Mouse (Mus musculus): Measurements from ENCODE around the gene Pde10a. TPM values are rescaled to one million over a fixed set of nuclear protein-coding genes. Genes with fewer than 3 reads are reported as not detected.

Pde10a gene
- total and polyA plus RNA-seq, 2 experiments, result 0.28 to 0.56 TPM

- Histone ChIP-seq H3K27ac (replicated peaks; ENCODE audit: insufficient read depth, low read depth, low read length) (no peak overlapping the region), H3K4me3 (ENCODE audit: insufficient read depth, low read depth, low read length) (no peak overlapping the region), H3K4me1 (ENCODE audit: control insufficient read depth, insufficient read depth, low read length) (peaks cover 4% of the 10 kb centered on the region; the same call in 1 of the 2 replicates), H3K9ac (ENCODE audit: low read depth, low read length) (no peak overlapping the region), H3K36me3 (ENCODE audit: control insufficient read depth, insufficient read depth, low read length) (no peaks in the 10 kb centered on the region), H3K27me3 (ENCODE audit: control insufficient read depth, insufficient read depth, low read length) (no peaks in the 10 kb centered on the region), H3K79me2 (ENCODE audit: control insufficient read depth, insufficient read depth, low read length) (no peaks in the 10 kb centered on the region)
- no peak for TF ChIP-seq POLR2A (IDR thresholded peaks at IDR 0.05; ENCODE audit: extremely low read depth, insufficient read depth, low read length)
- no peak for TF ChIP-seq CTCF (IDR thresholded peaks at IDR 0.05; ENCODE audit: low read depth, low read length)
- DNase-seq (ENCODE audit: extremely low read depth, low read depth, low spot score), result no peak
- WGBS, result 65% methylated on average over 5 of the region's 5 CpGs
Observed at GRCm38 (mm10) chr17:8961097-8961496, 435.9 kb downstream of the Pde10a start.

GRCm38 (mm10) chr17:8961644-8962043 lies 436.5 kb downstream of the Pde10a start:
- H3K4me1 ChIP-seq (ENCODE audit: control insufficient read depth, insufficient read depth, low read length), result peaks cover 4% of the 10 kb centered on the region; the same call in 1 of the 2 replicates
- 84% methylated on average over 14 of the region's 14 CpGs for WGBS
- no peaks in the 10 kb centered on the region for H3K36me3 ChIP-seq (ENCODE audit: control insufficient read depth, insufficient read depth, low read length)
- no peak overlapping the region for H3K4me3 ChIP-seq (ENCODE audit: insufficient read depth, low read depth, low read length)
- H3K79me2 ChIP-seq (ENCODE audit: control insufficient read depth, insufficient read depth, low read length), result no peaks in the 10 kb centered on the region
- DNase-seq (ENCODE audit: extremely low read depth, low read depth, low spot score), result no peak
- H3K9ac ChIP-seq (ENCODE audit: low read depth, low read length), result no peak overlapping the region
- no peaks in the 10 kb centered on the region for H3K27me3 ChIP-seq (ENCODE audit: control insufficient read depth, insufficient read depth, low read length)
- no peak overlapping the region for H3K27ac ChIP-seq (replicated peaks; ENCODE audit: insufficient read depth, low read depth, low read length)
- no peak for TF ChIP-seq CTCF (IDR thresholded peaks at IDR 0.05; ENCODE audit: low read depth, low read length)
- no peak for TF ChIP-seq POLR2A (IDR thresholded peaks at IDR 0.05; ENCODE audit: extremely low read depth, insufficient read depth, low read length)

GRCm38 (mm10) chr17:8965177-8965576 lies 440.0 kb downstream of the Pde10a start:
- WGBS, result 57% methylated on average over 6 of the region's 6 CpGs
- Histone ChIP-seq H3K9ac (ENCODE audit: low read depth, low read length) (no peak overlapping the region), H3K4me3 (ENCODE audit: insufficient read depth, low read depth, low read length) (no peak overlapping the region), H3K27me3 (ENCODE audit: control insufficient read depth, insufficient read depth, low read length) (no peaks in the 10 kb centered on the region), H3K36me3 (ENCODE audit: control insufficient read depth, insufficient read depth, low read length) (no peaks in the 10 kb centered on the region), H3K79me2 (ENCODE audit: control insufficient read depth, insufficient read depth, low read length) (no peaks in the 10 kb centered on the region), H3K4me1 (ENCODE audit: control insufficient read depth, insufficient read depth, low read length) (no peaks in the 10 kb centered on the region), H3K27ac (replicated peaks; ENCODE audit: insufficient read depth, low read depth, low read length) (no peak overlapping the region)
- peak; percentile 77 for DNase-seq (ENCODE audit: extremely low read depth, low read depth, low spot score)
- TF ChIP-seq POLR2A (IDR thresholded peaks at IDR 0.05; ENCODE audit: extremely low read depth, insufficient read depth, low read length), result no peak
- no peak for TF ChIP-seq CTCF (IDR thresholded peaks at IDR 0.05; ENCODE audit: low read depth, low read length)

- no peaks in the 10 kb centered on the region for H3K27me3 ChIP-seq (ENCODE audit: control insufficient read depth, insufficient read depth, low read length)
- peaks cover 2% of the 10 kb centered on the region for H3K4me1 ChIP-seq (ENCODE audit: control insufficient read depth, insufficient read depth, low read length)
- H3K27ac ChIP-seq (replicated peaks; ENCODE audit: insufficient read depth, low read depth, low read length), result no peak overlapping the region
- H3K9ac ChIP-seq (ENCODE audit: low read depth, low read length), result no peak overlapping the region
- no peak for TF ChIP-seq CTCF (IDR thresholded peaks at IDR 0.05; ENCODE audit: low read depth, low read length)
- no peak for TF ChIP-seq POLR2A (IDR thresholded peaks at IDR 0.05; ENCODE audit: extremely low read depth, insufficient read depth, low read length)
- no peak for DNase-seq (ENCODE audit: extremely low read depth, low read depth, low spot score)
- H3K4me3 ChIP-seq (ENCODE audit: insufficient read depth, low read depth, low read length), result no peak overlapping the region
- WGBS, result 49% methylated on average over 12 of the region's 12 CpGs
- no peaks in the 10 kb centered on the region for H3K36me3 ChIP-seq (ENCODE audit: control insufficient read depth, insufficient read depth, low read length)
- H3K79me2 ChIP-seq (ENCODE audit: control insufficient read depth, insufficient read depth, low read length), result no peaks in the 10 kb centered on the region
Observed at GRCm38 (mm10) chr17:8972152-8972854, 447.1 kb downstream of the Pde10a start.

GRCm38 (mm10) chr17:8973331-8973730 lies 448.2 kb downstream of the Pde10a start:
- Histone ChIP-seq H3K9ac (ENCODE audit: low read depth, low read length) (no peak overlapping the region), H3K4me1 (ENCODE audit: control insufficient read depth, insufficient read depth, low read length) (peaks cover 2% of the 10 kb centered on the region), H3K79me2 (ENCODE audit: control insufficient read depth, insufficient read depth, low read length) (no peaks in the 10 kb centered on the region), H3K36me3 (ENCODE audit: control insufficient read depth, insufficient read depth, low read length) (no peaks in the 10 kb centered on the region), H3K4me3 (ENCODE audit: insufficient read depth, low read depth, low read length) (no peak overlapping the region), H3K27ac (replicated peaks; ENCODE audit: insufficient read depth, low read depth, low read length) (no peak overlapping the region), H3K27me3 (ENCODE audit: control insufficient read depth, insufficient read depth, low read length) (no peaks in the 10 kb centered on the region)
- 48% methylated on average over 5 of the region's 5 CpGs for WGBS
- DNase-seq (ENCODE audit: extremely low read depth, low read depth, low spot score), result no peak
- no peak for TF ChIP-seq POLR2A (IDR thresholded peaks at IDR 0.05; ENCODE audit: extremely low read depth, insufficient read depth, low read length)
- TF ChIP-seq CTCF (IDR thresholded peaks at IDR 0.05; ENCODE audit: low read depth, low read length), result no peak

DNA sequence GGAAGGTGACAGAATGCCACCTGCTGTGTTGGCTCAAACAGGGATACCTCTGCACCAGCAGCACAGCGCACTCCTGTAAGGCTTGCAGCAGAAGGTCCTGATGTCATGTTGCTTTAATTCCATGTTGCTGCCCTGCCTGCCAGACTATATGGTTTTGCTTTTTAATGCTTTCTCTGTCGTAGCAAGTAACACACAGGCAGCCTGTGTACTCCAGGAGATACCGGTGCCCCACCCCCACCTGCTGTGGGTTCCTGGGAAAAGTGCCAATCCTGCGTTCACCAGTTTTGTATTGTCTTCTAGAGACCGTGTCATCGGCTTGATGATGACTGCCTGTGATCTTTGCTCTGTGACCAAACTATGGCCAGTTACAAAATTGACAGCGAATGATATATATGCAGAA lies 449.3 kb downstream of the Pde10a start:
- 45% methylated on average over 7 of the region's 7 CpGs for WGBS
- no peaks in the 10 kb centered on the region for H3K79me2 ChIP-seq (ENCODE audit: control insufficient read depth, insufficient read depth, low read length)
- no peak overlapping the region for H3K27ac ChIP-seq (replicated peaks; ENCODE audit: insufficient read depth, low read depth, low read length)
- H3K9ac ChIP-seq (ENCODE audit: low read depth, low read length), result no peak overlapping the region
- no peak for DNase-seq (ENCODE audit: extremely low read depth, low read depth, low spot score)
- no peak overlapping the region for H3K4me3 ChIP-seq (ENCODE audit: insufficient read depth, low read depth, low read length)
- no peaks in the 10 kb centered on the region for H3K27me3 ChIP-seq (ENCODE audit: control insufficient read depth, insufficient read depth, low read length)
- peaks cover 2% of the 10 kb centered on the region for H3K4me1 ChIP-seq (ENCODE audit: control insufficient read depth, insufficient read depth, low read length)
- no peak for TF ChIP-seq POLR2A (IDR thresholded peaks at IDR 0.05; ENCODE audit: extremely low read depth, insufficient read depth, low read length)
- TF ChIP-seq CTCF (IDR thresholded peaks at IDR 0.05; ENCODE audit: low read depth, low read length), result no peak
- no peaks in the 10 kb centered on the region for H3K36me3 ChIP-seq (ENCODE audit: control insufficient read depth, insufficient read depth, low read length)
